In genomic region chr2:102552095-102552537, GRCm38 (mm10) we compare ENCODE assay signal across 9 mouse cellular contexts. TPM values are rescaled to one million over a fixed set of nuclear protein-coding genes. Genes with fewer than 3 reads are reported as not detected.
DNase-seq lines count a peak whose midpoint lies in the region; ATAC-seq and TF ChIP-seq lines count a peak whose summit lies in the region.
"Had no signal": no experiment of that assay in that cellular context is flagged by ENCODE, and none has a peak within 500 bp of the region (broad histone marks: within the 10 kb centered on the region; RNA-seq: fewer than 3 reads in every experiment).

No protein-coding gene starts in this region.

- no peak overlapping the region for H3K9ac ChIP-seq in embryonic facial prominence, embryonic 13.5 days
- H3K9ac ChIP-seq in intestine, postnatal 0 days (ENCODE audit: low read depth, low read length): no peak overlapping the region
- H3K9ac ChIP-seq in midbrain, embryonic 15.5 days: no peak overlapping the region

- no peak for ATAC-seq in embryonic facial prominence, embryonic 13.5 days (ENCODE audit: insufficient number of reproducible peaks, insufficient read depth, low FRiP score, low TSS enrichment, low read depth)
- ATAC-seq in intestine, postnatal 0 days: no peak
- ATAC-seq in midbrain, embryonic 15.5 days (replicated peaks): no peak
- ATAC-seq: inflammation-experienced regulatory T-cells, adult 6 months had no signal

- no peak for DNase-seq in left cerebral cortex, adult 2 months (ENCODE audit: extremely low spot score in 1 of 2, low spot score in 2 of 2)
- no peak for DNase-seq in left cerebral cortex, postnatal 36 days (ENCODE audit: low spot score in 2 of 2)
- peak; percentile 27 to 45 for DNase-seq in lung, postnatal 4 days
- DNase-seq in spleen, postnatal 4 days (ENCODE audit: low spot score in 2 of 2): no peak
- DNase-seq: thymus, postnatal 36 days had no signal

- H3K9me3 ChIP-seq in embryonic facial prominence, embryonic 13.5 days: no peaks in the 10 kb centered on the region
- no peaks in the 10 kb centered on the region for H3K9me3 ChIP-seq in intestine, postnatal 0 days (ENCODE audit: control insufficient read depth)
- no peaks in the 10 kb centered on the region for H3K9me3 ChIP-seq in midbrain, embryonic 15.5 days

- intact Hi-C loops in left cerebral cortex, adult 2 months (cut with DNase I): no loop called here
- intact Hi-C loops in left cerebral cortex, postnatal 36 days (cut with DNase I): no loop called here

- no peak for TF ChIP-seq CTCF in left cerebral cortex, adult 2 months (IDR thresholded peaks at IDR 0.05)
- no peak for TF ChIP-seq CTCF in intestine, postnatal 0 days (IDR thresholded peaks at IDR 0.05; ENCODE audit: low read depth)

- 16% methylated on average over 5 of the region's 5 CpGs for WGBS in embryonic facial prominence, embryonic 13.5 days
- WGBS in intestine, postnatal 0 days: 18% methylated on average over 5 of the region's 5 CpGs
- 69% methylated on average over 5 of the region's 5 CpGs for WGBS in midbrain, embryonic 15.5 days

- peak overlapping the region; percentile 5; the same call in 1 of the 2 replicates for H3K4me3 ChIP-seq in left cerebral cortex, adult 2 months
- no peak overlapping the region for H3K4me3 ChIP-seq in embryonic facial prominence, embryonic 13.5 days
- H3K4me3 ChIP-seq in intestine, postnatal 0 days (ENCODE audit: low read depth, low read length): no peak overlapping the region
- no peak overlapping the region for H3K4me3 ChIP-seq in midbrain, embryonic 15.5 days

- peaks cover 29% of the 10 kb centered on the region for H3K27me3 ChIP-seq in embryonic facial prominence, embryonic 13.5 days
- H3K27me3 ChIP-seq in intestine, postnatal 0 days (replicated peaks; ENCODE audit: control insufficient read depth, insufficient read depth, low read length): no peaks in the 10 kb centered on the region
- H3K27me3 ChIP-seq in midbrain, embryonic 15.5 days (replicated peaks): peaks cover 8% of the 10 kb centered on the region

- H3K27ac ChIP-seq in left cerebral cortex, adult 2 months: no peak overlapping the region; the same call in 1 of the 2 replicates
- no peak overlapping the region for H3K27ac ChIP-seq in embryonic facial prominence, embryonic 13.5 days
- H3K27ac ChIP-seq in intestine, postnatal 0 days (ENCODE audit: low read depth, low read length): 0 out of 2 replicates have a peak overlapping the region, but pooled peaks have one; percentile 30
- H3K27ac ChIP-seq in midbrain, embryonic 15.5 days: no peak overlapping the region

- no peaks in the 10 kb centered on the region for H3K36me3 ChIP-seq in embryonic facial prominence, embryonic 13.5 days
- H3K36me3 ChIP-seq in intestine, postnatal 0 days (ENCODE audit: control insufficient read depth, insufficient read depth): no peaks in the 10 kb centered on the region
- H3K36me3 ChIP-seq in midbrain, embryonic 15.5 days (replicated peaks): no peaks in the 10 kb centered on the region

- peaks cover 32% of the 10 kb centered on the region for H3K4me1 ChIP-seq in embryonic facial prominence, embryonic 13.5 days
- H3K4me1 ChIP-seq in intestine, postnatal 0 days (replicated peaks; ENCODE audit: control insufficient read depth, insufficient read depth, low read length): peaks cover 10% of the 10 kb centered on the region; the same call in 1 of the 2 replicates
- peaks cover 12% of the 10 kb centered on the region; the same call in 1 of the 2 replicates for H3K4me1 ChIP-seq in midbrain, embryonic 15.5 days

- peak overlapping the region; percentile 68 for H3K4me2 ChIP-seq in embryonic facial prominence, embryonic 13.5 days
- H3K4me2 ChIP-seq in intestine, postnatal 0 days (replicated peaks; ENCODE audit: low read depth): peak overlapping the region; percentile 59
- no peak overlapping the region for H3K4me2 ChIP-seq in midbrain, embryonic 15.5 days

RNA-seq across cellular contexts. Expression of gene Pamr1, which starts 2.3 kb away (rescaled TPM):
- 10 to 100 TPM; 40.5 to 51.1 TPM for total RNA-seq in left cerebral cortex, adult 2 months (2021)
- 10 to 100 TPM; 39.3 to 51.2 TPM for total RNA-seq in left cerebral cortex, postnatal 36 days (2021)
- polyA plus RNA-seq in embryonic facial prominence, embryonic 13.5 days (2015; fragmentation: Nextera tagmentation; extraction: Ambion mirVana): 7.5 and 9.5 TPM in 2 replicates
- polyA plus RNA-seq in intestine, postnatal 0 days (2015; fragmentation: Nextera tagmentation; extraction: Ambion mirVana): 19.0 and 21.5 TPM in 2 replicates
- polyA plus RNA-seq in midbrain, embryonic 15.5 days (2015; fragmentation: Nextera tagmentation; extraction: Ambion mirVana): 6.6 and 7.2 TPM in 2 replicates
- polyA plus RNA-seq: inflammation-experienced regulatory T-cells, adult 6 months had no signal

Comparison
In these comparisons a context has a peak if more than half of its experiments do, and no peak if none do; other contexts are left out.
1. DNase-seq: peak in lung, postnatal 4 days (2 of 2); none in left cerebral cortex, adult 2 months (0 of 2), left cerebral cortex, postnatal 36 days (0 of 2) and spleen, postnatal 4 days (0 of 2).